Mouse (Mus musculus) urinary bladder, postnatal 10 days (tissue): Measurements from ENCODE around the gene Gtf2i.

Experiments used
- DNase-seq: peaks from one replicate; pipeline ENCODE4 v3.0.0; 2022; ENCODE audit warnings: low spot score

The Gtf2i gene

GRCm38 (mm10) chr5:134322355-134322754, 7.8 kb upstream of the Gtf2i start:
- DNase-seq: no peak

- DNase-seq: no peak
Measured at GRCm38 (mm10) chr5:134321699-134322098, 7.1 kb upstream of the Gtf2i start.

- no peak for DNase-seq
Measured at GRCm38 (mm10) chr5:134318903-134319302, 4.3 kb upstream of the Gtf2i start.

- no peak for DNase-seq
Measured at GRCm38 (mm10) chr5:134316721-134317120, 2.2 kb upstream of the Gtf2i start.

GRCm38 (mm10) chr5:134315623-134316350, 1.2 kb upstream of the Gtf2i start:
- no peak for DNase-seq

GRCm38 (mm10) chr5:134314068-134314674, 389 bp downstream of the Gtf2i start:
- no peak for DNase-seq

GRCm38 (mm10) chr5:134313451-134314067, 1.0 kb downstream of the Gtf2i start:
- DNase-seq: peak; percentile 80

- no peak for DNase-seq
Measured at GRCm38 (mm10) chr5:134312691-134313450, 1.7 kb downstream of the Gtf2i start.

GRCm38 (mm10) chr5:134311894-134312411, 2.6 kb downstream of the Gtf2i start:
- DNase-seq: no peak

- no peak for DNase-seq
Measured at GRCm38 (mm10) chr5:134310201-134310600, 4.4 kb downstream of the Gtf2i start.

GRCm38 (mm10) chr5:134309345-134309744, 5.2 kb downstream of the Gtf2i start:
- DNase-seq: no peak

GRCm38 (mm10) chr5:134304639-134305038, 9.9 kb downstream of the Gtf2i start:
- no peak for DNase-seq

- DNase-seq: no peak
Measured at GRCm38 (mm10) chr5:134295277-134296050, 19.1 kb downstream of the Gtf2i start.

GRCm38 (mm10) chr5:134294606-134295005, 20.0 kb downstream of the Gtf2i start:
- no peak for DNase-seq

- no peak for DNase-seq
Measured at GRCm38 (mm10) chr5:134291096-134291495, 23.5 kb downstream of the Gtf2i start.

GRCm38 (mm10) chr5:134289935-134290560, 24.5 kb downstream of the Gtf2i start:
- DNase-seq: no peak

- no peak for DNase-seq
Measured at GRCm38 (mm10) chr5:134288071-134288470, 26.5 kb downstream of the Gtf2i start.

GRCm38 (mm10) chr5:134284921-134285320, 29.6 kb downstream of the Gtf2i start:
- no peak for DNase-seq

- no peak for DNase-seq
Measured at GRCm38 (mm10) chr5:134282603-134283002, 32.0 kb downstream of the Gtf2i start.

GRCm38 (mm10) chr5:134282076-134282475, 32.5 kb downstream of the Gtf2i start:
- DNase-seq: no peak

GRCm38 (mm10) chr5:134279371-134279770, 35.2 kb downstream of the Gtf2i start:
- no peak for DNase-seq
